Mouse (Mus musculus) CH12.LX (cell line): ENCODE measurements around the gene Cryzl2. TPM values are rescaled to one million over a fixed set of nuclear protein-coding genes. Genes with fewer than 3 reads are reported as not detected.

Experiments
- DNase-seq: peaks from one replicate; pipeline ENCODE4 v3.0.0-alpha.2; 2013; ENCODE audit errors: extremely low read depth
- H3K27ac ChIP-seq: 2 replicates; pipeline ENCODE4 v1.5.1; 2012; ENCODE audit warnings: low read depth, mild to moderate bottlenecking, control low read depth, moderate library complexity; ENCODE audit not compliant: insufficient read depth
- H3K27me3 ChIP-seq: replicated peaks from 2 replicates; pipeline ENCODE3; 2012; ENCODE audit warnings: inconsistent platforms
- H3K36me3 ChIP-seq, 2 experiments: replicated peaks in 1 of 2; 2 replicates each; pipeline versions ENCODE3 to v1.6.1; 2012; ENCODE audit warnings: inconsistent platforms in 1 of 2, low read length in 1 of 2, mild to moderate bottlenecking in 1 of 2, mixed read lengths in 1 of 2, moderate library complexity in 1 of 2; ENCODE audit not compliant: control insufficient read depth in 1 of 2, insufficient read depth in 1 of 2
- H3K4me1 ChIP-seq, 2 experiments: 2 replicates each; pipeline ENCODE4 v1.6.1; 2012; ENCODE audit warnings: inconsistent platforms in 1 of 2, moderate library complexity in 1 of 2; ENCODE audit not compliant: insufficient read depth in 2 of 2, control insufficient read depth in 1 of 2
- H3K4me2 ChIP-seq: 2 replicates; pipeline ENCODE4 v1.6.1; 2012; ENCODE audit warnings: low read depth, mild to moderate bottlenecking, control low read depth; ENCODE audit not compliant: poor library complexity, insufficient read depth, severe bottlenecking
- H3K4me3 ChIP-seq, 3 experiments: fragments of 150-350 bp in 1 of 3; sonication (generic) in 1 of 3; replicated peaks in 1 of 3; 2 replicates each; pipeline versions ENCODE3 to v1.5.1; 2011 to 2012; ENCODE audit warnings: low read depth in 2 of 3, low read length in 2 of 3, mild to moderate bottlenecking in 2 of 3, moderate library complexity in 2 of 3, control low read depth in 1 of 3, improper control_type of control experiment in 1 of 3, inconsistent platforms in 1 of 3, mixed read lengths in 1 of 3; ENCODE audit not compliant: poor library complexity in 1 of 3
- H3K79me2 ChIP-seq: replicated peaks from 2 replicates; pipeline ENCODE4 v1.6.1; 2012; ENCODE audit warnings: mild to moderate bottlenecking, moderate library complexity; ENCODE audit not compliant: control insufficient read depth, poor library complexity, insufficient read depth, severe bottlenecking; ENCODE audit errors: extremely low read depth
- H3K9ac ChIP-seq: 2 replicates; pipeline ENCODE4 v1.6.1; 2012; ENCODE audit warnings: low read depth, mild to moderate bottlenecking, control low read depth, moderate library complexity; ENCODE audit not compliant: insufficient read depth
- H3K9me3 ChIP-seq: replicated peaks from 2 replicates; pipeline ENCODE3; 2012; ENCODE audit warnings: low read length, inconsistent platforms, mixed read lengths
- BHLHE40 ChIP-seq: IDR thresholded peaks from 2 replicates; pipeline ENCODE4 v1.6.1; 2011; ENCODE audit warnings: mild to moderate bottlenecking, low read depth, low read length, improper control_type of control experiment
- E2F4 ChIP-seq: IDR thresholded peaks from 2 replicates; pipeline ENCODE4 v1.6.1; 2011; ENCODE audit warnings: low read depth, low read length, improper control_type of control experiment; ENCODE audit not compliant: insufficient replicate concordance
- ETS1 ChIP-seq: conservative IDR thresholded peaks from 2 replicates; pipeline ENCODE4 v1.6.1; 2012; ENCODE audit warnings: low read depth, mild to moderate bottlenecking, inconsistent platforms, low read length, improper control_type of control experiment, moderate library complexity
- HCFC1 ChIP-seq: IDR thresholded peaks from 2 replicates; pipeline ENCODE4 v1.6.1; 2012; ENCODE audit warnings: low read depth, mild to moderate bottlenecking, inconsistent platforms, low read length, improper control_type of control experiment
- JUN ChIP-seq: IDR thresholded peaks from 2 replicates; pipeline ENCODE4 v1.6.1; 2011; ENCODE audit warnings: low read depth, mild to moderate bottlenecking, low read length, improper control_type of control experiment, moderate library complexity; ENCODE audit not compliant: insufficient read depth
- JUND ChIP-seq: conservative IDR thresholded peaks from 2 replicates; pipeline ENCODE4 v1.6.1; 2011; ENCODE audit warnings: low read depth, low read length, improper control_type of control experiment
- MAZ ChIP-seq: IDR thresholded peaks from 2 replicates; pipeline ENCODE4 v1.6.1; 2012; ENCODE audit warnings: low read depth, mild to moderate bottlenecking, inconsistent platforms, low read length, improper control_type of control experiment, moderate library complexity
- MEF2A ChIP-seq: IDR thresholded peaks from 2 replicates; pipeline ENCODE4 v1.6.1; 2014; ENCODE audit warnings: low read depth, mild to moderate bottlenecking, inconsistent platforms, low read length, improper control_type of control experiment, borderline replicate concordance
- MXI1 ChIP-seq: IDR thresholded peaks from 2 replicates; pipeline ENCODE4 v1.6.1; 2011; ENCODE audit warnings: mild to moderate bottlenecking, low read depth, low read length, improper control_type of control experiment
- MYC ChIP-seq: IDR thresholded peaks from 2 replicates; pipeline ENCODE4 v1.6.1; 2011; ENCODE audit warnings: low read depth, mild to moderate bottlenecking, improper control_type of control experiment, low read length
- PAX5 ChIP-seq: IDR thresholded peaks from 2 replicates; pipeline ENCODE4 v1.6.1; 2012; ENCODE audit warnings: low read length, inconsistent platforms, mixed read lengths
- RAD21 ChIP-seq: IDR thresholded peaks from 2 replicates; pipeline ENCODE4 v1.6.1; 2011; ENCODE audit warnings: low read depth, mild to moderate bottlenecking, low read length, improper control_type of control experiment, moderate library complexity
- SMC3 ChIP-seq: IDR thresholded peaks from 2 replicates; pipeline ENCODE4 v1.6.1; 2011; ENCODE audit warnings: low read depth, low read length, improper control_type of control experiment
- TCF12 ChIP-seq: IDR thresholded peaks from 2 replicates; pipeline ENCODE4 v1.6.1; 2014; ENCODE audit warnings: low read depth, mild to moderate bottlenecking, inconsistent platforms, low read length, improper control_type of control experiment
- ZC3H11A ChIP-seq: IDR thresholded peaks from 2 replicates; pipeline ENCODE4 v1.6.1; 2012; ENCODE audit warnings: low read depth, mild to moderate bottlenecking, inconsistent platforms, low read length, improper control_type of control experiment
- ZMIZ1 ChIP-seq: IDR thresholded peaks from 2 replicates; pipeline ENCODE4 v1.6.1; 2012; ENCODE audit warnings: low read depth, mild to moderate bottlenecking, inconsistent platforms, low read length, improper control_type of control experiment
- dilution Hi-C: fragments of 300-500 bp; cut with MboI; formaldehyde crosslinking; loops from 2 replicates; pipeline ENCODE4 v1.14.3; 2020; ENCODE audit warnings: low sequenced_read_pairs; ENCODE audit not compliant: extremely low pct_unique_long_range_greater_than_20kb, extremely low pct_ligation_motif_present
- in situ Hi-C: fragments of 300-500 bp; cut with MboI; formaldehyde crosslinking; loops from 3 replicates; pipeline ENCODE4 v1.14.3; 2019; ENCODE audit warnings: low sequenced_read_pairs, low pct_ligation_motif_present, low pct_unique_long_range_greater_than_20kb, mixed read lengths
- polyA plus RNA-seq: library from polyadenylated mRNA; unstranded; fragments of >175 nt; gene quantifications from 2 replicates; pipeline ENCODE4 v1.2.1, GENCODE M21; 2012; ENCODE audit warnings: low read depth; ENCODE audit not compliant: insufficient read length
- total RNA-seq, 2 experiments: library from RNA; depleted of rRNA; stranded (reverse); fragments of 300-350 nt in 1 of 2; fragments of >200 nt in 1 of 2; gene quantifications; 2 replicates each; pipeline ENCODE4 v1.2.3; 2012 to 2014

The Cryzl2 gene
- total and polyA plus RNA-seq, 3 experiments = 22.5 to 41.0 (median 25.0) TPM

- no peak overlapping the region for H3K4me3 ChIP-seq
- H3K4me2 ChIP-seq = no peak overlapping the region
Observed at GRCm38 (mm10) chr1:157415771-157416170, 42.6 kb upstream of the Cryzl2 start.

GRCm38 (mm10) chr1:157416628-157417027 lies 41.7 kb upstream of the Cryzl2 start:
- no peak for DNase-seq
- no peaks in the 10 kb centered on the region for H3K27me3 ChIP-seq
- no peaks in the 10 kb centered on the region for H3K79me2 ChIP-seq
- dilution Hi-C loops (no loop called here), in situ Hi-C loops (no loop called here)
- TF ChIP-seq JUND = no peak
- no peak for TF ChIP-seq MEF2A
- TF ChIP-seq HCFC1 = no peak
- no peak for TF ChIP-seq RAD21
- TF ChIP-seq MYC = no peak
- TF ChIP-seq TCF12 = no peak
- no peak for TF ChIP-seq MAZ
- TF ChIP-seq ETS1 = no peak
- TF ChIP-seq SMC3 = no peak
- TF ChIP-seq ZC3H11A = no peak
- TF ChIP-seq PAX5 = no peak
- no peak for TF ChIP-seq E2F4
- H3K9me3 ChIP-seq = no peaks in the 10 kb centered on the region
- no peak overlapping the region for H3K4me2 ChIP-seq
- H3K9ac ChIP-seq = no peak overlapping the region
- H3K36me3 ChIP-seq = peaks cover 0 to 36% of the 10 kb centered on the region in 2 experiments
- H3K27ac ChIP-seq = no peak overlapping the region
- H3K4me3 ChIP-seq = no peak overlapping the region
- H3K4me1 ChIP-seq = peaks cover 0 to 29% of the 10 kb centered on the region in 2 experiments; a peak in 2 of 4 replicates

More at GRCm38 (mm10) chr1:157415771-157416170, 42.6 kb upstream of the Cryzl2 start:
- peaks cover 0 to 36% of the 10 kb centered on the region in 2 experiments for H3K36me3 ChIP-seq
- peaks cover 0 to 38% of the 10 kb centered on the region in 2 experiments; a peak in 2 of 4 replicates for H3K4me1 ChIP-seq
- H3K27ac ChIP-seq = no peak overlapping the region
- in situ Hi-C loops = no loop called here
- peaks cover 8% of the 10 kb centered on the region for H3K27me3 ChIP-seq
- TF ChIP-seq MXI1 = no peak
- no peak for TF ChIP-seq ZMIZ1
- TF ChIP-seq PAX5 = no peak
- no peak for TF ChIP-seq RAD21
- no peak for TF ChIP-seq E2F4
- no peak for TF ChIP-seq BHLHE40
- no peak for TF ChIP-seq JUN
- no peak for TF ChIP-seq TCF12
- no peaks in the 10 kb centered on the region for H3K79me2 ChIP-seq
- no peaks in the 10 kb centered on the region for H3K9me3 ChIP-seq
- H3K9ac ChIP-seq = no peak overlapping the region
- DNase-seq = no peak
- dilution Hi-C loops = no loop called here
